Mouse (Mus musculus): ENCODE data around the gene Cox7a2.

- TF ChIP-seq CTCF (IDR thresholded peaks at IDR 0.05; ENCODE audit: borderline replicate concordance, extremely low read depth, insufficient read depth, insufficient read length) (no peak), POLR2A (IDR thresholded peaks at IDR 0.05; ENCODE audit: borderline replicate concordance, extremely low read depth, insufficient read depth, insufficient read length, poor library complexity, severe bottlenecking) (no peak)
Measured at GRCm38 (mm10) chr9:79745036-79745435, 14.6 kb downstream of the Cox7a2 start.
